Mouse (Mus musculus) frontal cortex, postnatal 36 days (tissue): Measurements from ENCODE around the gene Tbl3.

Source experiments
- DNase-seq, 2 experiments: peaks; one replicate each; pipeline ENCODE4 v3.0.0; 2022; ENCODE audit warnings: low spot score in 2 of 2

Tbl3 gene

GRCm38 (mm10) chr17:24706982-24707800, at the start of gene Tbl3:
Gene Tbl3 (minus strand): TSS chr17:24707660.
- DNase-seq: peak; percentile 95 to 98

DNA sequence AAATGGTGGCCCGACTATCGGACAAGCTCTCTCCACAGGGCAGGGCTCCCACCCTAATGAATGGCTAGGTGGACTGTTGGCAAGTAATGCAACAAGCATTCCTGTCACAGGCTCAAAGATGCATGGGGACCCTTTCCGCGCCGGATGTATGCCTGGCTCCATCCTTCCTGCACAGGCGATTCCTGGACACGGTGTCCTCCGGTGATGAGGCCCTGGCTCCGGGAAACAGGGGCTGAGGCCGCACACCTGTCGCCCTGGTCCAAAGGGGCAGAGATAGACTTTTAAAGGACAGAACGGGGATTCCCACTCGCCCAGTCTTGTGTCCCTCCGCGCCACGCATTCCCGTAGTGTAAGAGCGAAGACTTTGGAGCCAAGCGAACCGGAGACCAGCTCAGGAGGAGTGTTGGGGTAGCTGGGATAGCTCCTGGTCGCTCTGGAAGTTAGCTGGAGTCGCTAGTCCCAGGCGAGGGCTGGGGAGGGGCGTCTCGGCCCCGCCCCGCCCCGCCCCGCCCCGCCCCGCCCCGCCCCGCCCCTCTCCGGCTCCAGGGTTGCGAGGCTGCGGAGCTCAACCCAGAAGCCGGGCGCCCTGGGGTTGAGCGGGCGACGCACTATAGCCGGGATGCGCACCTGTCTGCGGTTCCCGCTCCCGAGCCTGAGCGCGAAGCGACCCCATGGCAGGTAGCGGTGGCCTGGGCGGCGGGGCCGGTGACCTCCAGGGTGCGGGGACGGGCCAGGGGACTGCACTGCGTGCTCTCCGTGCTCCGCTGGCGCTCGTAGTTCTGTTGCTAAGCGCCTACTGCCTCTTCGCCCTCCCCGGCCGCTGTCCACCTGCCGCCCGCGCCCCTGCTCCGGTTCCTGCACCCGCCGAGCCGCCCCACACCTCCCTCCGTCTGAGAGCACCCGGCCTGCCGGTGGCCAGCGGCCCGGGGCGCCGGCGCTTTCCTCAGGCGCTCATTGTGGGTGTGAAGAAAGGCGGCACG, 45.2 kb upstream of the Tbl3 start, which contains the start of gene Hs3st6:
TSS of gene Hs3st6 (plus strand) at position 574 of the 980 bp plus-strand sequence.
- no peak for DNase-seq

- DNase-seq: no peak
These were observed 44.1 kb upstream of the Tbl3 start for GRCm38 (mm10) chr17:24751528-24751927.

GRCm38 (mm10) chr17:24746986-24747385, 39.5 kb upstream of the Tbl3 start:
- DNase-seq: no peak

GRCm38 (mm10) chr17:24745526-24746497, 38.4 kb upstream of the Tbl3 start:
- DNase-seq: peak; percentile 82 to 92

GRCm38 (mm10) chr17:24744381-24744780, 36.9 kb upstream of the Tbl3 start:
- DNase-seq: no peak

DNA sequence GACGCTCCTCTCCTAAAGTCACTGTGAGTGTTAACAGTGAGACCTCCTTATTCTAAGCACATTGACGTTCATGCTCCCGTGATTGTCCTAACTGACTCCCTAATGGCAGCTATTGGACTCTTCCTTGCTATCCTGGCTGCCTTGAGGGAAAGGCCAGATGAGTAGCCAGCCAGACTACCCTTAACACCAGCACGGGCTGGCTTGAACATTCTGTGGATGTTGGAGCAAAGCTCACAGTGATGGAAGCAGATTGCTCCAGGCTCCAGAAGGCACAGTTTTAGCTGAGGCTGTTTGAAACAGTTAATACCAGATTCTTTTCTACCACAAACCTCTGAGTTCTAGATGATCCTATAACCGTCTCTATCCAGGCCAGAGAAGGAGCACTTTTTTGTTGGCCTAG, 36.4 kb upstream of the Tbl3 start:
- DNase-seq: no peak

- DNase-seq: no peak
These were observed 34.8 kb upstream of the Tbl3 start for GRCm38 (mm10) chr17:24742307-24742706.

- no peak for DNase-seq
These were observed 32.5 kb upstream of the Tbl3 start for GRCm38 (mm10) chr17:24739926-24740325.

- DNase-seq: no peak
These were observed 30.8 kb upstream of the Tbl3 start for GRCm38 (mm10) chr17:24738238-24738637.

DNA sequence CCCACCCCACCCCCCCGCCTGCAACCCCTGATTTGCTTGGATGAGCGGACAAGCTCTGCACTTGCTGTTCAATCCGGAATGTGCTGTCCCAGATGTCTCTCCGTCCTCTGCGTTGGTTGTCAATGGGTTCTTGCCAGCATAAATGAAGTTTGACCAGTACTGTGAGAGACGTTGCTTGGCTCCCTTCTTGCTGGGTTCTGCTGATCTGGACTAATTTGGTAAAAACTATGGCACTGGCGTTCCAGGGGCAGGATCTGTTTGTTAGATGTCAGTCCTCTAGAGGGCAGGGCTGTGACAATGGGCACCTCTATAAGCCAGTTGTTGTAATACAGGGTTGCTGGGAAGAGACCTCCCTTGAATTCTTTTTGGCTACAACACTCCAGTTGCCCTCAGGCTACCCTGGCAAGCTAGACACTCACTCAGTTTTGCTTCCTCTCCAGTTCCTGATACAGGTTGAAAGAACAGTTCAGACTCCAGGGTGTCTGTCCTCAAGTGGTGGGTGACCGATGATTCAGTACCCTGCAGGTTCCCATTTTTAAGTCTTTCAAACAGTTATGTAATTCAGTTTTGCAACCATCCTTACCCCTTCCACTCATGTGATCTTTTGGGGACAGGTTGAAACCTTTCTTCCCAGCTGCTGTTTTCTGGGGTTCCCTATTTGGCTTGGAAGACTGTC, 29.8 kb upstream of the Tbl3 start:
- DNase-seq: no peak

- DNase-seq: peak; percentile 89 to 92
These were observed 29.0 kb upstream of the Tbl3 start, which contains the start of gene Msrb1 for GRCm38 (mm10) chr17:24736330-24737051. Gene Msrb1 (plus strand): TSS chr17:24736642.

- no peak for DNase-seq
These were observed 28.0 kb upstream of the Tbl3 start for GRCm38 (mm10) chr17:24735446-24735845.

- DNase-seq: no peak
These were observed 27.1 kb upstream of the Tbl3 start for GRCm38 (mm10) chr17:24734513-24734912.

GRCm38 (mm10) chr17:24733434-24734050, 26.1 kb upstream of the Tbl3 start:
- DNase-seq: no peak

DNA sequence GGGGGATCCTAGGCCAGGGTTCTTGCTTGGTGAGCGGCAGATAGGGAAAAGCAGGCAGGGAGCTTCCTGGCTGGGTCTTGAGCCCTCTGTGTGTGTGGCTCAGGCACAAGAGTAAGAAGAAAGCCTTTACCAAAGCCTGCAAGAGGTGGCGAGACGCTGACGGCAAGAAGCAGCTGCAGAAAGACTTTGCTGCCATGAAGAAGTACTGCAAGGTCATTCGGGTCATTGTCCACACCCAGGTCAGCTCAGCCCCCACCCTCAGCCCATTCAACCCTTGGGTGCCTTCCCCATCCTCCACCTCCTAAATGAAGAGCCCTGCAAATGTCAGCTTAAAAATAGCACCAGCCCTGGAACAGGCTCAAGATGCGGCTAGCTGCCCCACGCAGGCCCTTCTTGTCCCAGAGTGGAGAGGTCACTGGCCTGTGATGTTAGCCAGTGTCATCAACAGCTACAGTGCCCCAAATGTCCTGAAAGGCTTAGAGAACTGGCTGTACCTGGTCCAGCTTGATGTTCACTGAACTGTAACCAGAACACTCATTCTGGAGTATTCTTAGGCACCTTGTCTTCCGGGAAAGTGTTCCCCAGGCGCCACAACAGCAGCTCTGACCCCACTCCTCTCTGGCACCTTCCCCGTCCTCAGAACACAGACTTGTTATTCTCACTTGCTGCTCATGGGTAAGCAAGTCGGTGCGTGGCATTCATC, 24.9 kb upstream of the Tbl3 start:
- no peak for DNase-seq

DNA sequence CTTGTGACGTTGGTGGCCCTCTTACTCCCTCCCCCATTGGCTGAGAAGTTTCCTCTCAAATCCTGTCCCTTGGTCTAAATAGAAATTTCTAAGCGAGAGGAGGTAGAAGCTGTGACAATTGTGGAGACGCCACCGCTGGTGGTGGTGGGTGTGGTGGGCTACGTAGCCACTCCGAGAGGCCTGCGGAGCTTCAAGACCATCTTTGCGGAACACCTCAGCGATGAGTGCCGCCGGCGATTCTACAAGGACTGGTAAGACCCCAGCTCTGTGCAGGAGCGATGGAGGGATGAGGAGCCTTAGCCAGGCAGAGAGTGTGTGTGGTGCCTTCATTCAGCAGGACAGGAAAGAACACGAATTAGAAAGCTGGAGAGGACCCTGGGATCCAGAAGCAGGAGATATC, 23.3 kb upstream of the Tbl3 start:
- no peak for DNase-seq

GRCm38 (mm10) chr17:24729067-24729466, 21.6 kb upstream of the Tbl3 start:
- DNase-seq: no peak

DNA sequence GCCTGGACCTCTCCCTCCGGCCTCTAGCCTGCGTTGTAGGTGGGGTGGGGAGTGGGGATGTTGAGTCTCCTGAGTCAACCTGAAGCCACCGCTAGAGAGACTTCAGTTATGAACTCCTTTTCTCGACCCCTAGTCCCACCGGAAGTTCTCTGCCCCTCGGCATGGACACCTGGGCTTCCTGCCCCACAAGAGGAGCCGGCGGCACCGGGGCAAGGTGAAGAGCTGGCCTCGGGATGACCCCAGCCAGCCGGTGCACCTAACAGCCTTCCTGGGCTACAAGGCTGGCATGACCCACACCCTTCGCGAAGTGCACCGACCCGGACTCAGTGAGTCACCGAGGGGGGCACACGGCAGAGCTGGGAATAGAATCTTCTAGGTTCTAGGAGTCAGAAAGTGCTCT, 20.7 kb upstream of the Tbl3 start:
- DNase-seq: no peak
